21 mouse cellular contexts compared by ENCODE assay signal in genomic region chr8:85717271-85717670, GRCm38 (mm10). TPM values are rescaled to one million over a fixed set of nuclear protein-coding genes. Genes with fewer than 3 reads are reported as not detected.
DNase-seq lines count a peak whose midpoint lies in the region; ATAC-seq lines count a peak whose summit lies in the region.
"Had no signal": no experiment of that assay in that cellular context is flagged by ENCODE, and none has a peak within 500 bp of the region (broad histone marks: within the 10 kb centered on the region; RNA-seq: fewer than 3 reads in every experiment).

No protein-coding gene starts in this region.

- no peak for ATAC-seq in granulocyte monocyte progenitor cell, adult 5-6 weeks (replicated peaks; ENCODE audit: poor library complexity, severe bottlenecking)
- ATAC-seq: activated CD4-positive, CD25-positive, alpha-beta regulatory T cell, adult 4 months; CD4-positive, CD25-positive, alpha-beta regulatory T cell, adult 4 months; forebrain, embryonic 14.5 days; forebrain, embryonic 16.5 days; Patski had no signal

- peak; percentile 62 to 71 for DNase-seq in adrenal gland, adult (ENCODE audit: inconsistent age in 2 of 2, low spot score in 1 of 2)
- no peak for DNase-seq in adrenal gland, adult 18-20 months (ENCODE audit: low spot score in 2 of 2)
- DNase-seq in adrenal gland, adult 8-10 months: peak; percentile 17
- DNase-seq in adrenal gland, postnatal 14 days: peak; percentile 36
- DNase-seq in adrenal gland, postnatal 36 days: peak; percentile 47 to 48
- DNase-seq in ovary, postnatal 14 days (ENCODE audit: low spot score): no peak
- DNase-seq: B cell, adult 2 months; cerebellum, adult 11 months; cerebellum, adult 18-20 months; cerebellum, adult 8-10 months; cerebellum, adult 9-11 months; cerebellum, postnatal 14 days; cerebellum, postnatal 36 days; embryo, embryonic 11 days had no signal

RNA-seq across cellular contexts. Expression of gene Neto2, which starts 16.5 kb away (rescaled TPM):
- total RNA-seq in adrenal gland, adult 18-20 months (2021): 1 to 10 TPM; 4.4 TPM
- total RNA-seq in adrenal gland, adult 8-10 months (2022): 1 to 10 TPM; 4.5 to 6.3 (median 5.6) TPM
- 6.7 and 7.7 TPM in 2 replicates for total RNA-seq in adrenal gland, postnatal 14 days (2021)
- total RNA-seq in adrenal gland, postnatal 36 days (2021): 1 to 10 TPM; 4.0 to 8.0 TPM
- 10.3 and 11.3 TPM in 2 replicates for total RNA-seq in granulocyte monocyte progenitor cell, adult 5-6 weeks (2014; fragmentation: Nextera tagmentation)
- total RNA-seq in granulocyte monocyte progenitor cell, adult 5-6 weeks (2017): 14.9 and 24.2 TPM in 2 replicates
- total RNA-seq: CH12.LX had no signal

Comparison
In these comparisons a context has a peak if more than half of its experiments do, and no peak if none do; other contexts are left out.
1. DNase-seq: peak in adrenal gland, adult (2 of 2), adrenal gland, adult 8-10 months (single experiment), adrenal gland, postnatal 14 days (single experiment) and adrenal gland, postnatal 36 days (2 of 2); none in adrenal gland, adult 18-20 months (0 of 2) and ovary, postnatal 14 days (single experiment).